Mouse (Mus musculus) skeletal muscle tissue, adult 2 months (tissue): Measurements from ENCODE around the gene Pkp2.
"Not testable (repeated sequence)": the region's sequence is repeated elsewhere in the genome, so short reads cannot be mapped to it uniquely, and the experiment has no call there.

Experiments used
- DNase-seq: peaks from one replicate; pipeline ENCODE4 v3.0.0-alpha.2; 2012; ENCODE audit warnings: low read depth, low spot score

Pkp2 gene

GRCm38 (mm10) chr16:16213079-16213760 is at the start of gene Pkp2:
Gene Pkp2, plus strand, starts transcription at chr16:16213318.
- DNase-seq = peak; percentile 61

- DNase-seq = no peak
Observed at GRCm38 (mm10) chr16:16197374-16197773, 15.7 kb upstream of the Pkp2 start.

GRCm38 (mm10) chr16:16201991-16202390 is 11.1 kb upstream of the Pkp2 start:
- not testable (repeated sequence) for DNase-seq

- no peak for DNase-seq
Observed at GRCm38 (mm10) chr16:16204648-16205047, 8.5 kb upstream of the Pkp2 start.

- no peak for DNase-seq
Observed at GRCm38 (mm10) chr16:16212723-16213078, 417 bp upstream of the Pkp2 start.

- no peak for DNase-seq
Observed at GRCm38 (mm10) chr16:16213761-16214305, 715 bp downstream of the Pkp2 start.

GRCm38 (mm10) chr16:16215645-16216387 is 2.7 kb downstream of the Pkp2 start:
- no peak for DNase-seq

GRCm38 (mm10) chr16:16216934-16217333 is 3.8 kb downstream of the Pkp2 start:
- no peak for DNase-seq

- no peak for DNase-seq
Observed at GRCm38 (mm10) chr16:16219835-16220234, 6.7 kb downstream of the Pkp2 start.

- DNase-seq = no peak
Observed at GRCm38 (mm10) chr16:16222651-16223050, 9.5 kb downstream of the Pkp2 start.

- peak; percentile 23 for DNase-seq
Observed at GRCm38 (mm10) chr16:16224506-16224924, 11.4 kb downstream of the Pkp2 start.

- no peak for DNase-seq
Observed at GRCm38 (mm10) chr16:16225828-16226227, 12.7 kb downstream of the Pkp2 start.

GRCm38 (mm10) chr16:16230439-16230838 is 17.3 kb downstream of the Pkp2 start:
- DNase-seq = no peak

- no peak for DNase-seq
Observed at GRCm38 (mm10) chr16:16233919-16234318, 20.8 kb downstream of the Pkp2 start.

GRCm38 (mm10) chr16:16236681-16237080 is 23.6 kb downstream of the Pkp2 start:
- DNase-seq = not testable (repeated sequence)

GRCm38 (mm10) chr16:16238356-16238755 is 25.2 kb downstream of the Pkp2 start:
- DNase-seq = no peak

- no peak for DNase-seq
Observed at GRCm38 (mm10) chr16:16244711-16245110, 31.6 kb downstream of the Pkp2 start.

GRCm38 (mm10) chr16:16250470-16250869 is 37.4 kb downstream of the Pkp2 start:
- DNase-seq = no peak

GRCm38 (mm10) chr16:16253326-16254074 is 40.4 kb downstream of the Pkp2 start:
- peak; percentile 45 for DNase-seq

- no peak for DNase-seq
Observed at GRCm38 (mm10) chr16:16255217-16255616, 42.1 kb downstream of the Pkp2 start.

- DNase-seq = no peak
Observed at GRCm38 (mm10) chr16:16255874-16256273, 42.8 kb downstream of the Pkp2 start.

GRCm38 (mm10) chr16:16256672-16257071 is 43.6 kb downstream of the Pkp2 start:
- no peak for DNase-seq
